Mouse (Mus musculus): ENCODE data around the gene U2af1l4. TPM values are rescaled to one million over a fixed set of nuclear protein-coding genes. Genes with fewer than 3 reads are reported as not detected.

U2af1l4 gene
- polyA plus RNA-seq, 1 experiment from 2014 or later = 92.3 TPM

- DNase-seq (ENCODE audit: low spot score) = no peak
- H3K36me3 ChIP-seq (ENCODE audit: control insufficient read depth, insufficient read depth, low read length) = peaks cover 61% of the 10 kb centered on the region
- H3K9ac ChIP-seq (ENCODE audit: low read length) = peak overlapping the region; percentile 4; the same call in 1 of the 2 replicates
- H3K9me3 ChIP-seq (ENCODE audit: control insufficient read depth, low read length) = no peaks in the 10 kb centered on the region
- H3K4me3 ChIP-seq (ENCODE audit: low read depth, low read length) = no peak overlapping the region
- H3K4me2 ChIP-seq (ENCODE audit: low read length) = peak overlapping the region; percentile 35
- H3K27ac ChIP-seq (ENCODE audit: low read depth) = peak overlapping the region; percentile 24; the same call in 1 of the 2 replicates
- peaks cover 13% of the 10 kb centered on the region for H3K4me1 ChIP-seq (replicated peaks; ENCODE audit: control insufficient read depth, insufficient read depth, low read length)
- H3K27me3 ChIP-seq (replicated peaks; ENCODE audit: control insufficient read depth, insufficient read depth, low read length) = no peaks in the 10 kb centered on the region
- WGBS = 33% methylated on average over 17 of the region's 17 CpGs
- no peak for ATAC-seq (replicated peaks; ENCODE audit: low FRiP score, low TSS enrichment, low read depth)
Observed at GRCm38 (mm10) chr7:30526399-30526798, 36.7 kb upstream of the U2af1l4 start.

GRCm38 (mm10) chr7:30526981-30527380 is 36.1 kb upstream of the U2af1l4 start:
- 80% methylated on average over 14 of the region's 14 CpGs for WGBS

GRCm38 (mm10) chr7:30531291-30531815 is 31.7 kb upstream of the U2af1l4 start:
- Histone ChIP-seq H3K4me2 (ENCODE audit: low read length) (no peak overlapping the region), H3K4me3 (ENCODE audit: low read depth, low read length) (no peak overlapping the region), H3K9ac (ENCODE audit: low read length) (no peak overlapping the region), H3K27me3 (replicated peaks; ENCODE audit: control insufficient read depth, insufficient read depth, low read length) (no peaks in the 10 kb centered on the region), H3K4me1 (replicated peaks; ENCODE audit: control insufficient read depth, insufficient read depth, low read length) (peaks cover 27% of the 10 kb centered on the region), H3K36me3 (ENCODE audit: control insufficient read depth, insufficient read depth, low read length) (peaks cover 46% of the 10 kb centered on the region), H3K9me3 (ENCODE audit: control insufficient read depth, low read length) (no peaks in the 10 kb centered on the region), H3K27ac (ENCODE audit: low read depth) (no peak overlapping the region)
- WGBS = 77% methylated on average over 9 of the region's 9 CpGs
- ATAC-seq (replicated peaks; ENCODE audit: low FRiP score, low TSS enrichment, low read depth) (no peak), DNase-seq (ENCODE audit: low spot score) (no peak)

More at GRCm38 (mm10) chr7:30526981-30527380, 36.1 kb upstream of the U2af1l4 start:
- H3K4me3 ChIP-seq (ENCODE audit: low read depth, low read length) = no peak overlapping the region
- DNase-seq (ENCODE audit: low spot score) (no peak), ATAC-seq (replicated peaks; ENCODE audit: low FRiP score, low TSS enrichment, low read depth) (no peak)
- H3K27ac ChIP-seq (ENCODE audit: low read depth) = no peak overlapping the region
- no peaks in the 10 kb centered on the region for H3K9me3 ChIP-seq (ENCODE audit: control insufficient read depth, low read length)
- H3K36me3 ChIP-seq (ENCODE audit: control insufficient read depth, insufficient read depth, low read length) = peaks cover 67% of the 10 kb centered on the region
- H3K4me2 ChIP-seq (ENCODE audit: low read length) = peak overlapping the region; percentile 35; the same call in 1 of the 2 replicates
- peak overlapping the region; percentile 4; the same call in 1 of the 2 replicates for H3K9ac ChIP-seq (ENCODE audit: low read length)
- peaks cover 16% of the 10 kb centered on the region for H3K4me1 ChIP-seq (replicated peaks; ENCODE audit: control insufficient read depth, insufficient read depth, low read length)
- no peaks in the 10 kb centered on the region for H3K27me3 ChIP-seq (replicated peaks; ENCODE audit: control insufficient read depth, insufficient read depth, low read length)

GRCm38 (mm10) chr7:30532931-30533330 is 30.2 kb upstream of the U2af1l4 start:
- WGBS = 34% methylated on average over 8 of the region's 8 CpGs
- Histone ChIP-seq H3K9me3 (ENCODE audit: control insufficient read depth, low read length) (no peaks in the 10 kb centered on the region), H3K4me3 (ENCODE audit: low read depth, low read length) (no peak overlapping the region), H3K36me3 (ENCODE audit: control insufficient read depth, insufficient read depth, low read length) (peaks cover 45% of the 10 kb centered on the region), H3K9ac (ENCODE audit: low read length) (no peak overlapping the region), H3K27ac (ENCODE audit: low read depth) (no peak overlapping the region), H3K27me3 (replicated peaks; ENCODE audit: control insufficient read depth, insufficient read depth, low read length) (no peaks in the 10 kb centered on the region), H3K4me2 (ENCODE audit: low read length) (peak overlapping the region; percentile 0; the same call in 1 of the 2 replicates), H3K4me1 (replicated peaks; ENCODE audit: control insufficient read depth, insufficient read depth, low read length) (peaks cover 22% of the 10 kb centered on the region)
- ATAC-seq (replicated peaks; ENCODE audit: low FRiP score, low TSS enrichment, low read depth) = no peak
- no peak for DNase-seq (ENCODE audit: low spot score)

GRCm38 (mm10) chr7:30533941-30534632 is 29.0 kb upstream of the U2af1l4 start:
- Histone ChIP-seq H3K9me3 (ENCODE audit: control insufficient read depth, low read length) (no peaks in the 10 kb centered on the region), H3K4me1 (replicated peaks; ENCODE audit: control insufficient read depth, insufficient read depth, low read length) (peaks cover 22% of the 10 kb centered on the region), H3K27ac (ENCODE audit: low read depth) (no peak overlapping the region; the same call in 1 of the 2 replicates), H3K4me3 (ENCODE audit: low read depth, low read length) (peak overlapping the region; percentile 72), H3K4me2 (ENCODE audit: low read length) (peak overlapping the region; percentile 90), H3K27me3 (replicated peaks; ENCODE audit: control insufficient read depth, insufficient read depth, low read length) (no peaks in the 10 kb centered on the region), H3K9ac (ENCODE audit: low read length) (peak overlapping the region; percentile 69), H3K36me3 (ENCODE audit: control insufficient read depth, insufficient read depth, low read length) (peaks cover 38% of the 10 kb centered on the region)
- DNase-seq (ENCODE audit: low spot score) (no peak), ATAC-seq (replicated peaks; ENCODE audit: low FRiP score, low TSS enrichment, low read depth) (peak; percentile 24; the same call in 1 of the 2 replicates)
- 8% methylated on average over 26 of the region's 26 CpGs for WGBS

GRCm38 (mm10) chr7:30534633-30535577 is 28.2 kb upstream of the U2af1l4 start, which contains the start of gene Arhgap33:
Gene Arhgap33 (minus strand): TSS chr7:30535060.
- H3K4me2 ChIP-seq (ENCODE audit: low read length) = peak within 1 kb of the TSS; percentile 90
- H3K4me1 ChIP-seq (replicated peaks; ENCODE audit: control insufficient read depth, insufficient read depth, low read length) = peaks cover 22% of the 10 kb centered on the region
- H3K27ac ChIP-seq (ENCODE audit: low read depth) = no peak within 1 kb of the TSS; the same call in 1 of the 2 replicates
- peak within 1 kb of the TSS; percentile 72 for H3K4me3 ChIP-seq (ENCODE audit: low read depth, low read length)
- WGBS = under 1% methylated on average over 62 of the region's 84 CpGs
- DNase-seq (ENCODE audit: low spot score) (peak; percentile 96), ATAC-seq (replicated peaks; ENCODE audit: low FRiP score, low TSS enrichment, low read depth) (peak; percentile 94)
- peak within 1 kb of the TSS; percentile 69 for H3K9ac ChIP-seq (ENCODE audit: low read length)
- no peaks in the 10 kb centered on the region for H3K9me3 ChIP-seq (ENCODE audit: control insufficient read depth, low read length)
- H3K27me3 ChIP-seq (replicated peaks; ENCODE audit: control insufficient read depth, insufficient read depth, low read length) = no peaks in the 10 kb centered on the region
- peaks cover 38% of the 10 kb centered on the region for H3K36me3 ChIP-seq (ENCODE audit: control insufficient read depth, insufficient read depth, low read length)

GRCm38 (mm10) chr7:30540572-30540971 is 22.5 kb upstream of the U2af1l4 start:
- Histone ChIP-seq H3K27ac (ENCODE audit: low read depth) (no peak overlapping the region), H3K27me3 (replicated peaks; ENCODE audit: control insufficient read depth, insufficient read depth, low read length) (no peaks in the 10 kb centered on the region), H3K9me3 (ENCODE audit: control insufficient read depth, low read length) (no peaks in the 10 kb centered on the region), H3K36me3 (ENCODE audit: control insufficient read depth, insufficient read depth, low read length) (peaks cover 49% of the 10 kb centered on the region), H3K4me1 (replicated peaks; ENCODE audit: control insufficient read depth, insufficient read depth, low read length) (0 out of 2 replicates have a peak, but pooled peaks cover under 1% of the 10 kb centered on the region), H3K9ac (ENCODE audit: low read length) (no peak overlapping the region), H3K4me3 (ENCODE audit: low read depth, low read length) (no peak overlapping the region), H3K4me2 (ENCODE audit: low read length) (no peak overlapping the region)
- no peak for ATAC-seq (replicated peaks; ENCODE audit: low FRiP score, low TSS enrichment, low read depth)
- WGBS = 92% methylated on average over 7 of the region's 7 CpGs
- no peak for DNase-seq (ENCODE audit: low spot score)

GRCm38 (mm10) chr7:30544327-30544726 is 18.8 kb upstream of the U2af1l4 start:
- H3K36me3 ChIP-seq (ENCODE audit: control insufficient read depth, insufficient read depth, low read length) = peaks cover 65% of the 10 kb centered on the region
- 94% methylated on average over 2 of the region's 2 CpGs for WGBS
- no peaks in the 10 kb centered on the region for H3K27me3 ChIP-seq (replicated peaks; ENCODE audit: control insufficient read depth, insufficient read depth, low read length)
- no peaks in the 10 kb centered on the region for H3K4me1 ChIP-seq (replicated peaks; ENCODE audit: control insufficient read depth, insufficient read depth, low read length)
- H3K4me2 ChIP-seq (ENCODE audit: low read length) = no peak overlapping the region
- H3K27ac ChIP-seq (ENCODE audit: low read depth) = no peak overlapping the region
- no peak overlapping the region for H3K4me3 ChIP-seq (ENCODE audit: low read depth, low read length)
- ATAC-seq (replicated peaks; ENCODE audit: low FRiP score, low TSS enrichment, low read depth) (no peak), DNase-seq (ENCODE audit: low spot score) (no peak)
- H3K9me3 ChIP-seq (ENCODE audit: control insufficient read depth, low read length) = no peaks in the 10 kb centered on the region
- no peak overlapping the region for H3K9ac ChIP-seq (ENCODE audit: low read length)

All from intestine, embryonic 14.5 days (tissue).